Mouse (Mus musculus) limb, embryonic 15.5 days (tissue): ENCODE data around the gene Atf6b. TPM values are rescaled to one million over a fixed set of nuclear protein-coding genes. Genes with fewer than 3 reads are reported as not detected.
A peak's percentile ranks its signal among the peaks of the same experiment; 100 is the strongest.

ENCODE experiments used
- ATAC-seq: fragments of 200-750 bp; cut with Nextera tagmentation; 2 replicates; pipeline ENCODE4 v1.8.0; 2017; ENCODE audit warnings: low read depth, moderate TSS enrichment; ENCODE audit not compliant: insufficient number of reproducible peaks, low FRiP score, low TSS enrichment
- H3K27ac ChIP-seq: fragments of 300-500 bp; sonication (generic); 2 replicates; pipeline ENCODE4 v1.5.1; 2015; ENCODE audit warnings: moderate library complexity, mild to moderate bottlenecking, inconsistent platforms
- H3K27me3 ChIP-seq: fragments of 300-500 bp; sonication (generic); 2 replicates; pipeline ENCODE4 v1.6.1; 2015; ENCODE audit warnings: inconsistent platforms
- H3K36me3 ChIP-seq: fragments of 300-500 bp; sonication (generic); 2 replicates; pipeline ENCODE4 v1.6.1; 2015; ENCODE audit warnings: inconsistent platforms
- H3K4me1 ChIP-seq: fragments of 300-500 bp; sonication (generic); 2 replicates; pipeline ENCODE4 v1.6.1; 2015; ENCODE audit warnings: inconsistent platforms
- H3K4me2 ChIP-seq: fragments of 300-500 bp; sonication (generic); 2 replicates; pipeline ENCODE4 v1.6.1; 2015; ENCODE audit warnings: mild to moderate bottlenecking, inconsistent platforms
- H3K4me3 ChIP-seq: fragments of 300-500 bp; sonication (generic); 2 replicates; pipeline ENCODE4 v1.5.1; 2015; ENCODE audit warnings: mild to moderate bottlenecking, inconsistent platforms
- H3K9ac ChIP-seq: fragments of 300-500 bp; sonication (generic); 2 replicates; pipeline ENCODE4 v1.6.1; 2015; ENCODE audit warnings: inconsistent platforms
- H3K9me3 ChIP-seq: fragments of 300-500 bp; sonication (generic); 2 replicates; pipeline ENCODE4 v1.6.1; 2016; ENCODE audit warnings: inconsistent platforms
- WGBS: fragments of 180-500 bp; shearing (Covaris S2); methylation state at CpG from one replicate; pipeline ENCODE4 v1.1.7; 2015; 5-methylcytosine and 5-hydroxymethylcytosine counted together
- polyA plus RNA-seq: library from polyadenylated mRNA; unstranded; fragments of >200 nt; fragmentation: Nextera tagmentation; extraction: Ambion mirVana; gene quantifications from 2 replicates; pipeline ENCODE4 v1.2.1, GENCODE M21; 2015

The Atf6b gene
- polyA plus RNA-seq, 1 experiment from 2014 or later = 88.3 TPM

DNA sequence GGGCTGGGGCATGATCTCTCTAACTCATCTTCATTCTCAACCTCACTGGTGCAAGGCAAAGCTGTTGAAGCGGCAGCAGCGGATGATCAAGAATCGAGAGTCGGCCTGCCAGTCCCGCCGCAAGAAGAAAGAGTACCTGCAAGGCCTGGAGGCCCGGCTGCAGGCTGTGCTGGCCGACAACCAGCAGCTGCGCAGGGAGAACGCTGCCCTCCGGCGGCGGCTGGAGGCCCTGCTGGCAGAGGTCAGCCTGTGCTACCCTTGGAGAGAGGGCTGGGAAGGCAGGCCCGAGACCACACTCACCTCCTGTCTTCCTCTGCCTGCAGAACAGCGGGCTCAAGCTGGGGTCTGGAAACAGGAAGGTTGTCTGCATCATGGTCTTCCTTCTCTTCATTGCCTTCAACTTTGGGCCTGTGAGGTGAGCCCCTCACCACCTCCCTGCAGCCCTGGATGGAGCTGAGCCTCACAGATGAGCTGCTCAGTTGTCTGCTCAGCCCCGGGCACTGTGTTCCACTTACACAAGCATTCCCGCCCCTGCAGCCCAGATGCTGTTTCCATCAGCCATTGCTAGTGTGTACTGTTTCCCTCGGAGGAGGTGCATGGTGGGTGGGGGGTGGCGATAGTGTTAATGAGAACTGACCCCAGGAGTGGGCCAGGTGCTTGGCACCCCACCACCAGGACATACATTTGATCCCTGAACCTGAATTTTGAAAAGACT, 4.7 kb downstream of the Atf6b start:
- Histone ChIP-seq H3K4me1 (peaks cover 33% of the 10 kb centered on the region), H3K4me2 (no peak overlapping the region), H3K27ac (no peak overlapping the region), H3K4me3 (no peak overlapping the region), H3K36me3 (peaks cover 55% of the 10 kb centered on the region), H3K9ac (no peak overlapping the region), H3K9me3 (no peaks in the 10 kb centered on the region), H3K27me3 (no peaks in the 10 kb centered on the region)
- ATAC-seq = no peak
- WGBS = 52% methylated on average over 19 of the region's 19 CpGs

DNA sequence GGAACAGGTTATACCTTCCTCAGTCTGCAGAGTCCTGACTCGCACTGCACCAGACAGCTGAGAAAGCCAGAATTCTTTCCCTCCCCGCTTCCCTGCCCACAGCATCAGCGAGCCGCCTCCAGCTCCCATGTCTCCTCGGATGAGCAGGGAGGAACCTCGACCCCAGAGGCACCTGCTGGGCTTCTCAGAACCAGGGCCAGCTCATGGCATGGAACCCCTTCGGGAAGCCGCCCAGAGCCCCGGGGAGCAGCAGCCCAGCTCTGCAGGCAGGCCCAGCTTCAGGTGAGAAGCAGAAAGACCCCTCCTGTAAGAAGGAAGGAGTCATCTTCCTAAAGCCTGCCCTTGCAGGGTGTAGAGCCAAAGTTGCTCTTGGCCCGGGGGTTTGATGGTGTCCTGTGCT, 5.6 kb downstream of the Atf6b start:
- 91% methylated on average over 10 of the region's 10 CpGs for WGBS
- H3K9ac ChIP-seq = no peak overlapping the region
- no peak overlapping the region for H3K27ac ChIP-seq
- H3K36me3 ChIP-seq = peaks cover 55% of the 10 kb centered on the region
- no peaks in the 10 kb centered on the region for H3K9me3 ChIP-seq
- H3K27me3 ChIP-seq = no peaks in the 10 kb centered on the region
- no peak for ATAC-seq
- no peak overlapping the region for H3K4me2 ChIP-seq
- H3K4me1 ChIP-seq = peaks cover 34% of the 10 kb centered on the region
- H3K4me3 ChIP-seq = no peak overlapping the region

DNA sequence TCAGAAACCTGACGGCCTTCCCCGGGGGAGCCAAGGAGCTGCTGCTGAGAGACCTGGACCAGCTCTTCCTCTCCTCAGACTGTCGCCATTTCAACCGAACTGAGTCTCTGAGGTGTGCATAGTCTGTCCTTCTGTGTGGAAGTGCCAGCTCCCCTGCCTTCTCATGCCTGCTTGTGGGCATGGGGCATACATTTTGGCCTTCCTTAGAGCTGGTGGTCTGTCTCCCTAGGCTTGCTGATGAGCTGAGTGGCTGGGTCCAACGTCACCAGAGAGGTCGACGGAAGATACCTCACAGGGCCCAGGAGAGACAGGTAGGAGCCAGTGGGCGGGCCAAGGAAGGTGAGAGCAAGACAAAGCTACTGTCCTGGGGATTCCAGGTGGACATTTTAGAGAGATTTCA, 6.0 kb downstream of the Atf6b start:
- Histone ChIP-seq H3K9ac (no peak overlapping the region), H3K27ac (no peak overlapping the region), H3K4me2 (no peak overlapping the region), H3K9me3 (no peaks in the 10 kb centered on the region), H3K4me1 (peaks cover 30% of the 10 kb centered on the region), H3K27me3 (no peaks in the 10 kb centered on the region), H3K4me3 (no peak overlapping the region), H3K36me3 (peaks cover 55% of the 10 kb centered on the region)
- ATAC-seq = no peak
- WGBS = 88% methylated on average over 8 of the region's 8 CpGs

DNA sequence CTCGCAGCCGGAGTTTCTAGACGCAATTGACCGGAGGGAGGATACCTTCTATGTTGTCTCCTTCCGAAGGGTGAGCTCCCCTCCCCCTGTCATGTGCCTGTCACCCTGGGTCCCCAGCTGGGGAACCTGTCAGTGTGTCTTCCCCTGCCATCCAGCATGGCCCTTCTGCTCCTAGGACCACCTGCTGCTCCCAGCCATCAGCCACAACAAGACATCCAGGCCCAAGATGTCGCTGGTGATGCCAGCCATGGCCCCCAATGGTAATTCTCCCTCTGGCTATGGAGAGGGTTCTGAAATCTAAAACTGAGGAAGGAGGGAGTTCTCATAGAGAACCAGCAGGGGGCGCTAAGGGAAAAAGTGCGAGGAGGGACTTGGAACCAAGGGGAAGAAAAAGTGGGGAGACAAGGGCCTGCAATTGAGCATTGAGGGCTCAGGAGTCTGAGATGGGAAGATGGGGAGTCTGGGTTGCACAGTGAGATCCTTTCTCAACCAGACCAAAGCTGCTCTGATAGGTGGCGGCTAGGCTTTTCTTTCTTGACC, 6.9 kb downstream of the Atf6b start:
- Histone ChIP-seq H3K4me1 (peaks cover 24% of the 10 kb centered on the region), H3K9ac (no peak overlapping the region), H3K36me3 (peaks cover 55% of the 10 kb centered on the region), H3K27me3 (peaks cover 8% of the 10 kb centered on the region), H3K4me3 (no peak overlapping the region), H3K27ac (no peak overlapping the region), H3K9me3 (no peaks in the 10 kb centered on the region), H3K4me2 (no peak overlapping the region)
- ATAC-seq = no peak
- WGBS = 64% methylated on average over 9 of the region's 9 CpGs

DNA sequence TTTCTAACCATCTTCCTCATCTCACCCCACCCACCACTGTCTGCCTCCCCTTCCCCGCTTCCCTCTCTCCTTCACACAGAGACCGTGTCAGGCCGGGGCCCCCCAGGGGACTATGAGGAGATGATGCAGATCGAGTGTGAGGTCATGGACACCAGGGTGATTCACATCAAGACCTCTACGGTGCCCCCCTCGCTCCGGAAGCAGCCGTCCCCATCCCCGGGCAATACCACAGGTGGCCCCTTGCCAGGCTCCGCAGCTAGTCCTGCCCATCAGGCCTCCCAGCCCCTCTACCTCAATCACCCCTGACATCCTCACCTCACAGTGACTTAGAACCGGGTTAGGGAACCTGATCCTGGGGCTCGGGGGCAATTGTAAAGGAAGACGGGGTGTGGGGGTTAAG, 7.4 kb downstream of the Atf6b start:
- peaks cover 50% of the 10 kb centered on the region for H3K36me3 ChIP-seq
- ATAC-seq = no peak
- 89% methylated on average over 13 of the region's 13 CpGs for WGBS

DNA sequence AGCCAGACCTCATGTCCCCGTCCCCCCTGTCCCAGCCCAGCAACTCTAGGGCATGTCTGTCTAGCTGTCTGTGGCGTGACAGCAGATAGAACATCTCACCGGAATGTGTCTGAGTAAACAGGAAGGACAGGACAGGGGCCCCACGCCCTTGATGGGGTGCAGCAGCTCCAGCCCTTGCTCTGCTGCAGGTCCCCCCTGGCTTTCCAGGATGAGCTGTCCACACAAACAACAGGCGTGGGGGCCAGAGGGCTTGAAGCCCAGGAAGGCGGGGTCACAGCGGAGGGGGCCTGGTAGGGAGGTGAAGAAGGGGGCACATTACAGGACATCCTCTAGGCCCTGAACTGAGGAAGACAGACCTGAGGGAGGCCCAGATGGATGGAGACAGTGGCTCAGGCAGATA, 8.2 kb downstream of the Atf6b start:
- peaks cover 43% of the 10 kb centered on the region for H3K36me3 ChIP-seq
- ATAC-seq = peak; percentile 24; the same call in 1 of the 2 replicates
- no peaks in the 10 kb centered on the region for H3K9me3 ChIP-seq
- H3K9ac ChIP-seq = no peak overlapping the region
- H3K27me3 ChIP-seq = peaks cover 21% of the 10 kb centered on the region
- H3K4me1 ChIP-seq = peaks cover 24% of the 10 kb centered on the region
- H3K27ac ChIP-seq = peak overlapping the region; percentile 51; the same call in 1 of the 2 replicates
- H3K4me3 ChIP-seq = no peak overlapping the region
- H3K4me2 ChIP-seq = no peak overlapping the region
- 81% methylated on average over 7 of the region's 7 CpGs for WGBS

More for the DNA sequence above, 7.4 kb downstream of the Atf6b start:
- H3K27me3 ChIP-seq = peaks cover 13% of the 10 kb centered on the region
- H3K4me2 ChIP-seq = no peak overlapping the region
- H3K9me3 ChIP-seq = no peaks in the 10 kb centered on the region
- H3K9ac ChIP-seq = no peak overlapping the region
- H3K4me3 ChIP-seq = no peak overlapping the region
- peaks cover 24% of the 10 kb centered on the region for H3K4me1 ChIP-seq
- H3K27ac ChIP-seq = no peak overlapping the region

DNA sequence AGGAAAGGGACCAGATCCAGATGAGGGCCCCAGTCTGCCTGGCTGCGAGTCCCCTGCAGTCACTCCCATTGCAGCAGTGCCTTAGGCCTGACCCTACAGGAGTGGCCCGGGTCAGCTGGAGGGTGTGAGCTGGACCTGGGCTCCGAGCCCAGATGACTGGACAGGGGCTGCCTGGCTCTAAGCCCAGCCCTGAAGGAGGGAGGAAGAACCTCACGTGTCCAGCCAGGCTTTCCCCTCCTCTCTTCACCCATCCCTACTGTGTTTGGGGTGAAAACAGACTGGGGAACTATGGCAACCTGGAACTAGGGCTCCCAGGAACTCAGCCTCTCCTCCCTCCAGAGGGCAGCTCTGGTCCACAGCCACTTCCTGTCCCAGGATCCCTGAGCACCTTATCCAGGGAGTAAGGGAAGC, 8.6 kb downstream of the Atf6b start:
- no peak overlapping the region for H3K4me3 ChIP-seq
- H3K4me2 ChIP-seq = no peak overlapping the region
- peaks cover 29% of the 10 kb centered on the region for H3K4me1 ChIP-seq
- H3K9me3 ChIP-seq = no peaks in the 10 kb centered on the region
- peak overlapping the region; percentile 51; the same call in 1 of the 2 replicates for H3K27ac ChIP-seq
- WGBS = 36% methylated on average over 4 of the region's 4 CpGs
- peaks cover 25% of the 10 kb centered on the region for H3K27me3 ChIP-seq
- ATAC-seq = peak; percentile 59; the same call in 1 of the 2 replicates
- H3K36me3 ChIP-seq = peaks cover 38% of the 10 kb centered on the region
- no peak overlapping the region for H3K9ac ChIP-seq

DNA sequence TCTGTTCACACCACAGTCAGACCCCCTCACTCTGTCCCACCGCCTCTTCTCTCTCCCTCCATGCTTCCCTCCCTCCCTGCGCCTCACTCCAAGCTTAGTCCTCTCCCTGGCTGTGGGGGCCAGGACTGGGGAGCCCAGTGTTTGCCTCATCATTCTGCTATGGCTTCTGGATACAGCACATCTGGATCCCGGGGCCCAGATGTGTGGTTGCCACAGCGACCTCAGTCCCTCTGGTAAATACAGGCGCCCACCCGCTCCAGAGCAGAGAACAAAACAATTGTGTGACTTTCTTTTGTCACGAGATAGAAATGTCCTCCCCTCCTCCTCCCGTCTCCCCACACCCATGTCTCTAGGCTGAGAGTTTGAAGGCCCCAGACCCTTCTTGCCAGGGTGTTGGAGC, 9.7 kb downstream of the Atf6b start:
- peaks cover 39% of the 10 kb centered on the region for H3K4me1 ChIP-seq
- H3K36me3 ChIP-seq = peaks cover 28% of the 10 kb centered on the region
- no peak for ATAC-seq
- H3K27ac ChIP-seq = peak overlapping the region; percentile 43; the same call in 1 of the 2 replicates
- H3K27me3 ChIP-seq = peaks cover 36% of the 10 kb centered on the region
- no peak overlapping the region for H3K4me2 ChIP-seq
- no peaks in the 10 kb centered on the region for H3K9me3 ChIP-seq
- no peak overlapping the region for H3K4me3 ChIP-seq
- whole genome bisulfite sequencing = 59% methylated on average over 8 of the region's 8 CpGs
- no peak overlapping the region for H3K9ac ChIP-seq

DNA sequence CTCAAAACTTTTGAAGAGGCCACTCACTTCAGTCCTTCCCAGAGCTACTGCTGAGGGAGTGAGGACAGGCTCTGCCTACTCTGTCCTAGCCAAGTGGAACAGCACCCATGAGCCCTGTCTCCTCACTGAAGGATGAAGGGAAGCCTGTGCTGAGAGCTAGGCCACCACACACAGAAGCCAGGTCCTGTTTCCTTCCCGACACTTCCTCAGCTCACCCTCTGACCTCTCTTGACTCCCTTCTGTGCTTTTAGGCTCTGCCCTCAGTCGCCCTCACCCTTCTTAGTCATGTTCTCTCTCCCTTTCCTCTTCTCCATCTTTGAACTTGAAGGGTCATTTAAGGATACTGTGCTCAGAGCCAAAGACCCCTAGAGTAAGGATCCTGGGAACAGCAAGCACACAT, 10.3 kb downstream of the Atf6b start:
- no peaks in the 10 kb centered on the region for H3K9me3 ChIP-seq
- H3K4me1 ChIP-seq = peaks cover 40% of the 10 kb centered on the region
- H3K4me3 ChIP-seq = no peak overlapping the region
- peaks cover 37% of the 10 kb centered on the region for H3K27me3 ChIP-seq
- H3K27ac ChIP-seq = no peak overlapping the region
- 20% methylated on average over 2 of the region's 2 CpGs for WGBS
- H3K9ac ChIP-seq = no peak overlapping the region
- ATAC-seq = no peak
- peaks cover 22% of the 10 kb centered on the region for H3K36me3 ChIP-seq
- H3K4me2 ChIP-seq = no peak overlapping the region

DNA sequence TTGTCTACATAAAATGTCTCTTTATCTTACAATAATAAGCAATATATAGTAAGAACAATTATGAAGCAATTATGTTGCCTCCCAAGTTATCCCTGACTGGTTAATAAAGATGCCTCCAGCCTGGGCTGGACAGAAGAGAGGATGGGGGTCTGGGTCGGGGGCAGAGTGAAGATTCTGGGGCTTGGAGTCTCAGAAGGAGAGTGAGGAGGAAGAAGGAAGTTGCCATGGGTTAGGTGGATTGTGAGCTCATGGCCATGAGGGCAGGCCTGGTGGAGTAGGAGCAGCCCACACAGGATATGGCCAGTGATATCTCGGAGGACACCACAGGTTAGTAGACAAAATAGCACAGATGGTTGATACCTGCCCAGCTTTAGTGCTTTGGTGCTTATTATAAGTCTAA, 11.2 kb downstream of the Atf6b start:
- peaks cover 40% of the 10 kb centered on the region for H3K4me1 ChIP-seq
- WGBS = 76% methylated on average over 2 of the region's 2 CpGs
- H3K4me3 ChIP-seq = no peak overlapping the region
- H3K27ac ChIP-seq = no peak overlapping the region
- H3K9ac ChIP-seq = no peak overlapping the region
- H3K27me3 ChIP-seq = peaks cover 46% of the 10 kb centered on the region
- no peak overlapping the region for H3K4me2 ChIP-seq
- no peaks in the 10 kb centered on the region for H3K9me3 ChIP-seq
- ATAC-seq = no peak
- H3K36me3 ChIP-seq = peaks cover 13% of the 10 kb centered on the region

DNA sequence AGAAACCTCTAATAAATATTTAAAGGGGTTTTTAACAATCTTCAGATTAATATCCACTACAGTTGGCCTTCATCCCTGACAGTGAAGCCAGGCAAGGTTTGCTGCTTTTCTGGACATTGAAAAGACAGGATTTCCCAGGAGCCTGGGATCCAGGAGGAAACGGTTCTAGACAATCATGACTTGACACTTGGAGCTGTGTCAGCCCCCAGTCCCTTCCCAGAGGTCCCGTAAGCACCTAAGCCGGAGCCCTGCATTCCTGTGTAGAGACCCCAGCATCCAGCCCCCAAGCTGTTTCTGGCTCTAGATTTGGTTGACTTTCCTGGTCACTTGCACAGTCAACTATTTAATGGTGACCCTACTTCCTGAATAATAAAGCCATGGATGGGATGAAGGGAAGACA, 11.6 kb downstream of the Atf6b start:
- H3K27ac ChIP-seq = no peak overlapping the region
- H3K36me3 ChIP-seq = peaks cover 8% of the 10 kb centered on the region
- H3K9ac ChIP-seq = no peak overlapping the region
- H3K4me2 ChIP-seq = no peak overlapping the region
- H3K4me3 ChIP-seq = no peak overlapping the region
- peaks cover 50% of the 10 kb centered on the region for H3K27me3 ChIP-seq
- H3K4me1 ChIP-seq = peaks cover 40% of the 10 kb centered on the region
- ATAC-seq = no peak
- no peaks in the 10 kb centered on the region for H3K9me3 ChIP-seq
- 63% methylated on average over 3 of the region's 3 CpGs for WGBS

DNA sequence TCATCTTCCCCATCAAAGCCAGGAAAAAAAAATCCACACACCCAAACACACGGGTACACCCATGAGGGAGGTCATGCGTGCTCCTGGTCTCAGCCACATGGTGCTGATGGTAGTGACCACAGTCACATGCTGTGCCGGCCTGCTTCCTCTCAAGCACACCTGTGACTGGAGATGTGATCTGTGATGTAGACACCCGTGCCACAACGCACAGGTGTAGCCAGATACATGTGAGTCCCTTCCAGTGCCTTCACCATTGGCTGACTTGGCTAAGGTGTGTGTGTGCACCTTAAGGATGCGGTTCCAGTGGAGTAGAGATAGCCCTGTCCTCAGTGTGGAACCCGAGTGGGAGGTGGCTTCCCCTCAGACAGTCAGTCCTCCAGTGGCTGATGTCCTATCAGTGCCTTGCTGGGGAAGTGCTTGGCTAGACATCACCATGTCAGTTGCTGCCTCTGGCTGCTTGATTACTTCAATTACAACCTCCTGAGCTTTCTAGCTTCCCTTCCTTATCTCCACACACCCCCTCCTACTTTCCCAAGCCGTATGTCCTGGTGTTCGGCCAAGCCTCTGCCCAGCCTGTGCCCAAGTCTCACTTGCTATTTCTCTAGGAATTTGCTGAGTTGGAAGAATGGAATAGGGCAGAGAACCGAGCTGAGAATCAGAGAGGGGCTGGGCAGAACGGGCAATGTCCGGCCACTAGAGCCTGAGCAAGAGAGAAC, 12.4 kb downstream of the Atf6b start:
- Histone ChIP-seq H3K9me3 (no peaks in the 10 kb centered on the region), H3K36me3 (0 out of 2 replicates have a peak, but pooled peaks cover 2% of the 10 kb centered on the region), H3K4me1 (peaks cover 37% of the 10 kb centered on the region), H3K27ac (no peak overlapping the region), H3K4me3 (no peak overlapping the region), H3K4me2 (no peak overlapping the region), H3K27me3 (peaks cover 52% of the 10 kb centered on the region), H3K9ac (no peak overlapping the region)
- WGBS = 58% methylated on average over 12 of the region's 12 CpGs
- ATAC-seq = no peak
